Mouse (Mus musculus) C3H10T1/2 (cell line): ENCODE results near the gene Coro2b. TPM values are rescaled to one million over a fixed set of nuclear protein-coding genes. Genes with fewer than 3 reads are reported as not detected.

Experiments
- polyA plus RNA-seq, 2 experiments: library from polyadenylated mRNA; unstranded; fragments of >200 nt; fragmentation: generic; extraction: Trizol; gene quantifications; one replicate each; pipeline ENCODE4 v1.2.1; 2012; ENCODE audit warnings: missing spikeins in 2 of 2

Coro2b gene
- polyA plus RNA-seq = 1 to 10 TPM in 1 of 2 experiments, under 1 TPM in 1; 0.46 to 2.5 TPM

GRCm38 (mm10) chr9:62536655-62537631 lies at the start of gene Coro2b:
Gene Coro2b (minus strand): TSS chr9:62537044.

Other genes starting within 250 kb of the Coro2b start
- 10 to 100 TPM; 24.8 to 79.5 TPM for gene Anp32a, start 195.8 kb downstream of the Coro2b start, polyA plus RNA-seq
- under 1 TPM; 0.01 to 0.39 TPM for gene Itga11, start 140.8 kb upstream of the Coro2b start, polyA plus RNA-seq